Mouse (Mus musculus) liver, adult 2 months (tissue): ENCODE data around the gene Tex14. TPM values are rescaled to one million over a fixed set of nuclear protein-coding genes. Genes with fewer than 3 reads are reported as not detected.

Experiments
- DNase-seq: peaks from one replicate; pipeline ENCODE4 v3.0.0-alpha.2; 2011; ENCODE audit warnings: low read depth, low spot score; ENCODE audit errors: extremely low read depth
- H3K27ac ChIP-seq: fragments of 200-500 bp; replicated peaks from 2 replicates; pipeline ENCODE4 v1.5.1; 2012; ENCODE audit warnings: low read depth, mild to moderate bottlenecking, control low read depth, inconsistent platforms, low read length; ENCODE audit not compliant: insufficient read depth
- H3K27me3 ChIP-seq: fragments of 200-500 bp; 2 replicates; pipeline ENCODE4 v1.6.1; 2012; ENCODE audit warnings: mild to moderate bottlenecking, moderate library complexity, low read length, inconsistent platforms; ENCODE audit not compliant: control insufficient read depth, insufficient read depth
- H3K36me3 ChIP-seq: fragments of 200-500 bp; 2 replicates; pipeline ENCODE4 v1.6.1; 2012; ENCODE audit warnings: low read length, inconsistent platforms; ENCODE audit not compliant: control insufficient read depth, insufficient read depth
- H3K4me1 ChIP-seq: fragments of 200-500 bp; 2 replicates; pipeline ENCODE4 v1.6.1; 2011; ENCODE audit warnings: low read length; ENCODE audit not compliant: control insufficient read depth, insufficient read depth
- H3K4me3 ChIP-seq: fragments of 200-500 bp; 2 replicates; pipeline ENCODE4 v1.5.1; 2011; ENCODE audit warnings: low read depth, mild to moderate bottlenecking, control low read depth, low read length, moderate library complexity; ENCODE audit not compliant: insufficient read depth
- H3K79me2 ChIP-seq: fragments of 200-500 bp; 2 replicates; pipeline ENCODE4 v1.6.1; 2012; ENCODE audit warnings: inconsistent platforms, mild to moderate bottlenecking, low read length, moderate library complexity; ENCODE audit not compliant: control insufficient read depth, insufficient read depth
- H3K9ac ChIP-seq: fragments of 200-500 bp; 2 replicates; pipeline ENCODE4 v1.6.1; 2012; ENCODE audit warnings: low read depth, mild to moderate bottlenecking, control low read depth, inconsistent platforms, low read length
- CTCF ChIP-seq: fragments of 200-500 bp; IDR thresholded peaks from 2 replicates; pipeline ENCODE4 v1.5.1; 2011; ENCODE audit warnings: low read depth, low read length, control low read depth
- POLR2A ChIP-seq: fragments of 200-500 bp; IDR thresholded peaks from 2 replicates; pipeline ENCODE4 v1.6.1; 2011; ENCODE audit warnings: low read length, control low read depth; ENCODE audit not compliant: insufficient read depth; ENCODE audit errors: extremely low read depth
- WGBS: fragments of 180-500 bp; shearing (Covaris S2); methylation state at CpG from one replicate; pipeline ENCODE4 v1.1.7; 2018; 5-methylcytosine and 5-hydroxymethylcytosine counted together
- polyA plus RNA-seq: library from polyadenylated mRNA; depleted of rRNA; stranded (reverse); fragments of >200 nt; gene quantifications from 2 replicates; pipeline ENCODE4 v1.2.3, GENCODE M21; 2012
- total RNA-seq: library from RNA; depleted of rRNA; stranded (reverse); fragments of >200 nt; gene quantifications from 2 replicates; pipeline ENCODE4 v1.2.3, GENCODE M21; 2014

Tex14 gene
- total and polyA plus RNA-seq, 2 experiments, result 0.02 to 0.28 TPM

DNA sequence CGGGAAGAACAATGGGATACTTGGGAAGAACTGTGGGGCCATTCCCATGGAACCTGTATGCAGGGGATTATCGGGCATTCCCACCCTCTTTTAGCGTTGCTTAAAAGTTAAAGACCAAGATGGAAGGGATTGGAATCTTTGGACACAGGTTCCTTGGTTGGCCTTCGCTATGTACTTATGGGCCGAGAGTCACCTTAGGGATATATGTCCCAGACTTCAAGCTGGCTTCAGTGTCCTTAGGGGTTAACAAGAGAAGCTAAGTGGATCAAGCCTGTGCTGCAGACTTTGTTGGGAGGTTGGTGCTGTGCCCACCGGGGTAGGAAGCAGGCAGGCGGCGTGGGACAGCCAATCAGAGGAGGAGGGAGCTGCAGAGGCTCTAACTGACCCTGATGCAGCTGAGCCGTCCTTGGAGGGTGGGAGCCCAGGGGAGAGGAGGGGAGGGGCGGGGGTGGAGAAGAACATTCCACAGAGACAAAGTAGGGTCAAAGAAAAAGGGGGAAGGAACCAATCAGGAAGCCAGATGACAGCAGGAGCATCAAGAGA is 175.7 kb downstream of the Tex14 start:
- H3K27me3 ChIP-seq, result no peaks in the 10 kb centered on the region
- no peaks in the 10 kb centered on the region for H3K36me3 ChIP-seq
- no peaks in the 10 kb centered on the region for H3K79me2 ChIP-seq
- H3K27ac ChIP-seq, result no peak overlapping the region
- TF ChIP-seq POLR2A, result no peak
- TF ChIP-seq CTCF, result no peak
- H3K4me3 ChIP-seq, result peak overlapping the region; percentile 11; the same call in 1 of the 2 replicates
- peaks cover 4% of the 10 kb centered on the region; the same call in 1 of the 2 replicates for H3K4me1 ChIP-seq
- 71% methylated on average over 10 of the region's 10 CpGs for WGBS
- no peak for DNase-seq
- no peak overlapping the region for H3K9ac ChIP-seq

DNA sequence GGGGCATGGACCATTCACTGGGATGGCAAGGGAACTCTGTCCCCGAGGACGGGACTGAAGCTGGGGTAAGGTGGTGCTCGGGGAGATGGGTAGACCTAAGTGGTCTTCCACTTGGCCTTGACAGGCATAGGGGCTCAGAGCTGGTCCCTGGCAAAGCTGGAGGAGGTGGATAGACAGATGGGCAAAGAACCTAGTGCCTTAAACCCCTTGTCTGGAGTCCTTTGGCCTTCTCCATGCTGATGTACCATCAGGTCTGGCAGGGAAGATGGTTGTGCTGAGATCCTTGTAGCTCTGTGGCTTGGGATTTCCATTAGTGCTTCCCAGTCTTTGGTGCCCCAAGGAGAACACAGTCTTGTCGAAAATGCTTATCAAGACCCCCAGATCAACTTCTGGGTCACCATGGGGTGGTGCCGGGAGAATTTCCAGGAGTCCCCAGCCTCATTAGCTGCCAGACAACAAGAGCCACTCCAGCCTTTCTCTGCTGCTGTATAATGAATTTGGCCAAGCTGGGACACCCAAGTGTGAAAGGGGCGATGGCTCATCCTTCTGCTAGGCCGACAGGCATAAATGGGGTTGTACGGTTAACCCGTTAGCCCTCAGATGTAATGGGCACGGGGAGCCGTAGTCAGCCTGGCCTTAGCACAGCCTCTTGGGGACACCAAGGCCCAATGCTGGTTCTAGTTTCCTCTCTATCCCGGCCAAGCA is 176.4 kb downstream of the Tex14 start:
- no peak overlapping the region; the same call in 1 of the 2 replicates for H3K27ac ChIP-seq
- peaks cover 6% of the 10 kb centered on the region; the same call in 1 of the 2 replicates for H3K4me1 ChIP-seq
- no peaks in the 10 kb centered on the region for H3K27me3 ChIP-seq
- TF ChIP-seq CTCF (no peak), POLR2A (no peak)
- H3K79me2 ChIP-seq, result no peaks in the 10 kb centered on the region
- no peak for DNase-seq
- H3K4me3 ChIP-seq, result no peak overlapping the region; the same call in 1 of the 2 replicates
- no peak overlapping the region; the same call in 1 of the 2 replicates for H3K9ac ChIP-seq
- H3K36me3 ChIP-seq, result no peaks in the 10 kb centered on the region
- 85% methylated on average over 12 of the region's 12 CpGs for WGBS

- no peak overlapping the region for H3K9ac ChIP-seq
- H3K36me3 ChIP-seq, result no peaks in the 10 kb centered on the region
- no peak overlapping the region for H3K4me3 ChIP-seq
- 0 out of 2 replicates have a peak overlapping the region, but pooled peaks have one; percentile 4 for H3K27ac ChIP-seq
- 81% methylated on average over 8 of the region's 8 CpGs for WGBS
- DNase-seq, result no peak
- H3K79me2 ChIP-seq, result no peaks in the 10 kb centered on the region
- H3K27me3 ChIP-seq, result no peaks in the 10 kb centered on the region
- peaks cover 10% of the 10 kb centered on the region for H3K4me1 ChIP-seq
- TF ChIP-seq CTCF, result no peak
- TF ChIP-seq POLR2A, result no peak
These were observed 177.3 kb downstream of the Tex14 start for GRCm38 (mm10) chr11:87581933-87582710.

DNA sequence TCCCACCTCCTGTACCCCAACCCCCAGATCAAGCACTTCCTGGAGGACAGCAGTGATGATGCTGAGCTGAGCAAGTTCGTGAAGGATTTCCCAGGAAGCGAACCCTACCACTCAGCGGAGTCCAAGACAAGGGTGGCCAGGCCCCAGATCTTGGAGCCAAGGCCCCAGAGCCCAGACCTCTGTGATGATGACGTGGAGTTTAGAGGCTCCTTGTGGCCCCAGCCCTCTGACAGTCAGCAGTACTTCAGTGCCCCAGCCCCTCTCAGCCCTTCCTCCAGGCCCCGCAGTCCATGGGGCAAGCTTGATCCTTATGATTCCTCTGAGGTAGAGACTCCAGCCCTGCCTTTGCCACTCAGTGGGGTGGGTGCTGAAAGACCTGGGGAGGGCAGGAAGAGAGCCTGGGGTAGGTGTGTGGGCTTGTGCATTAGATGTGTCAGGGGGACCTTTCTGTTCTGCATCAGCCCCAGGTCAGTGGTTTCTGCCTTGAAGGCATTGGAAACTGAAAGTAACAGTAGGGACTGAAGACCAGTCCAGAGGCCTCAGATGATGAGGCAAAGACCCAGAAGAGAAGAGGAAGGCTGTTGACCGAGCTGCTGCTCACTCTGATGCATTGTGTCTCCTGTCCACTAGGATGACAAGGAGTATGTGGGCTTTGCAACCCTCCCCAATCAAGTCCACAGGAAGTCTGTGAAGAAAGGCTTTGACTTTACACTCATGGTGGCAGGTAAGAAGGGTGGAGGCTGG is 178.6 kb downstream of the Tex14 start:
- Histone ChIP-seq H3K36me3 (no peaks in the 10 kb centered on the region), H3K4me3 (no peak overlapping the region), H3K9ac (no peak overlapping the region), H3K27ac (peak overlapping the region; percentile 43), H3K4me1 (peaks cover 10% of the 10 kb centered on the region), H3K79me2 (no peaks in the 10 kb centered on the region), H3K27me3 (no peaks in the 10 kb centered on the region)
- WGBS, result 83% methylated on average over 6 of the region's 6 CpGs
- no peak for DNase-seq
- no peak for TF ChIP-seq POLR2A
- no peak for TF ChIP-seq CTCF

- DNase-seq, result peak; percentile 29
- H3K36me3 ChIP-seq, result no peaks in the 10 kb centered on the region
- H3K4me3 ChIP-seq, result no peak overlapping the region
- TF ChIP-seq POLR2A (no peak), CTCF (no peak)
- H3K27ac ChIP-seq, result peak overlapping the region; percentile 43
- WGBS, result 52% methylated on average over 10 of the region's 10 CpGs
- H3K4me1 ChIP-seq, result peaks cover 16% of the 10 kb centered on the region
- H3K9ac ChIP-seq, result no peak overlapping the region
- H3K27me3 ChIP-seq, result no peaks in the 10 kb centered on the region
- no peaks in the 10 kb centered on the region for H3K79me2 ChIP-seq
These were observed 180.0 kb downstream of the Tex14 start for GRCm38 (mm10) chr11:87584711-87585505.
